Mouse (Mus musculus): Measurements from ENCODE around the gene Rec114. TPM values are rescaled to one million over a fixed set of nuclear protein-coding genes. Genes with fewer than 3 reads are reported as not detected.

The Rec114 gene
- polyA plus RNA-seq, 1 experiment from 2014 or later: 1.7 TPM

DNA sequence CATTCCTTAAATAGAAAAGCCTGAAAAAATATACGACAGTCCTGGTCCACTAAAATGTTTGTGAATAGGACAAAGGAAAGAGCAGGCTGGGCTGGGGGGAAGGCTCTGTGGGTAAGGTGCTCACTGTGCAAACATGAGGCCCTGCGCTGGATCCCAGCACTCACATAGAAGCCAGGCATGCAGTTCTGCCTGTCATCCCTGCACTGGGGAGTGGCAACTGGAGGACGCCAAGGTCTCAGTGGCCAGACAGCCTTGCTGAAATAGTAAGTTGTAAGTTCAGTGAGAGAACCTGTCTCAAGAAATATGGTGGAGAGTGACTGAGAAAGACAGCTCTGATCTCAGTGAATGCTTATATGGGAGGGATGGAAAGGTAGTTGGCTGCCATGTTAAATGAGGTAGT lies 83.1 kb downstream of the Rec114 start:
- WGBS: 84% methylated on average over 3 of the region's 3 CpGs
- H3K4me3 ChIP-seq: no peak overlapping the region

DNA sequence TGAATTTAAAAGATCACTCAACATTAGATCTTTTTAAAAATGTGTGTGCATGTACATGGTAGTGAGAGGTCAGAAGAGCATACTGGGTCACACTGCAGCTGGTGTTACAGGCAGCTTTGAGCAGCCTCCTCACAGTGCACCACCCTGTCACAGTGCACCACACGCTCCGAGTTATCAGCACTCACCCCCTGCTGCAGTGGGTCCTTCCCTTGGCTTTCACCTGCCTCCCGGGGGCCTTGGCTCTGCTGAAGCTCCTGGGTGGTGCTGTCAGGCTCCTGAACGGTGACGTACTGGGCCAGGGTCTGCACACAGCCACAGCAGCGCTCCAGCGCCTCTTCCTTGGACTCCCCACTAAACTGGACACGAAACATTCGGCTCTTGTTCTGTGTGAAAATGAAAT lies 83.8 kb downstream of the Rec114 start:
- no peak overlapping the region for H3K4me3 ChIP-seq
- no peaks in the 10 kb centered on the region for H3K9me3 ChIP-seq
- no peak overlapping the region for H3K9ac ChIP-seq
- H3K4me1 ChIP-seq: no peaks in the 10 kb centered on the region
- no peaks in the 10 kb centered on the region for H3K27me3 ChIP-seq
- no peak for ATAC-seq (ENCODE audit: insufficient number of reproducible peaks, insufficient read depth, low FRiP score, low TSS enrichment, low read depth)
- WGBS: 77% methylated on average over 9 of the region's 9 CpGs
- H3K4me2 ChIP-seq: no peak overlapping the region
- H3K27ac ChIP-seq: no peak overlapping the region
- peaks cover 37% of the 10 kb centered on the region for H3K36me3 ChIP-seq

More for the DNA sequence above, 83.1 kb downstream of the Rec114 start:
- Histone ChIP-seq H3K9ac (no peak overlapping the region), H3K27ac (no peak overlapping the region), H3K27me3 (no peaks in the 10 kb centered on the region), H3K36me3 (peaks cover 37% of the 10 kb centered on the region), H3K9me3 (no peaks in the 10 kb centered on the region), H3K4me2 (no peak overlapping the region), H3K4me1 (no peaks in the 10 kb centered on the region)
- ATAC-seq (ENCODE audit: insufficient number of reproducible peaks, insufficient read depth, low FRiP score, low TSS enrichment, low read depth): no peak

DNA sequence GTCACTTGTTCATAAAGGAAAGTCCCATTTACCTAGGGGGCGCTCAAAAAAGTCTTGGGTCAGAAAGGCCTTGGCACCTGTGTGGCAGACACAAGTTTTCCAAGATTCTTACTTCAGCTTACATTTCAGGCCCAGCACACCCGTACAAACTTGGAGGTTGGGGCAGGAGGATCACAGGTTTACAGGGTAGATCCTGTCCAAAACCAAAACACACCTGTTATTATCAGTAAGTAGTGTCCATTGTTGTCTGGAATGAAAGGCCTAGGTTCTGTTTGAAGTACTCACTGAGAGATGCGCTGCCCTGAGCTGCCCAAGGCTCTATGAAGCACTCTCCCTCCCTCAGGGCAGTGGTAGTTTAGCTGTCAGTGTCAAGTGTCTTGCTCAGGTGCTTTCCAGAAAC lies 84.4 kb downstream of the Rec114 start:
- H3K4me2 ChIP-seq: no peak overlapping the region
- WGBS: 77% methylated on average over 3 of the region's 3 CpGs
- no peak overlapping the region for H3K9ac ChIP-seq
- no peak overlapping the region for H3K27ac ChIP-seq
- no peaks in the 10 kb centered on the region for H3K27me3 ChIP-seq
- H3K4me3 ChIP-seq: no peak overlapping the region
- no peaks in the 10 kb centered on the region for H3K9me3 ChIP-seq
- ATAC-seq (ENCODE audit: insufficient number of reproducible peaks, insufficient read depth, low FRiP score, low TSS enrichment, low read depth): no peak
- no peaks in the 10 kb centered on the region for H3K4me1 ChIP-seq
- H3K36me3 ChIP-seq: peaks cover 36% of the 10 kb centered on the region

DNA sequence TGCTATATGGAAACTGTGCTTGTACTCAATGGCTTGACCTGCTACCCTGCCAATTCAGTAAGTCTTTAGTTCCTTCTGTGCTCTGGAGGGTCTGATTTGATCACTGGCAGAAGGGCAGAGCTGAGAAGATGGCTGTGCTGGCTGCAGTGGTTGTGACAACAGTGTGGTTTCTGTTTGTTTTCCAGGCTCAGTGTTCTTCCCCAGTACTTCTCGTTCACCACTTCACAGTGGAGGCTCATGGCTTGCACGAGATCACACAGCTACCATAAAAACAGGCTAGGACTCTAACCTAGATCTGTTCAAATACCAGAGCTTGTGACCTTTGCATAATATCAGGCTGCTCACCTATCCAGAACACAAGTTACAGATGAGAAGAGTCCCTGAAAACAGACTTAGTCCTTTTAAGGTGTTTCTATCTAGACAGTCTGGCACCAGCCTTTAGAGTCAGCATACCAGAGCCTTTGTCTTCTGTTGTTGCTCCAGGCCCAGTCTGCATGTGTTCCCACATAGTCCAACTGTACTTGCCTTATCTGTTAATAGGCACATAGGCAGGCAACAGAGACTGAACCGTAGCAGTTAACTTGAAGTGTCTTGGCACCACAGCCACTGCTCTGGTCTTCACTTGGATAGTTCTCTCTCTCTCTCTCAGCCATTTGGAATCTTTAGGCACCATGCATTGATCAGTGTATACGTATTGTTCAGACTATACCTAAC lies 85.0 kb downstream of the Rec114 start:
- Histone ChIP-seq H3K9me3 (no peaks in the 10 kb centered on the region), H3K9ac (no peak overlapping the region), H3K4me2 (no peak overlapping the region), H3K4me1 (no peaks in the 10 kb centered on the region), H3K27ac (no peak overlapping the region), H3K27me3 (no peaks in the 10 kb centered on the region), H3K36me3 (peaks cover 36% of the 10 kb centered on the region), H3K4me3 (no peak overlapping the region)
- ATAC-seq (ENCODE audit: insufficient number of reproducible peaks, insufficient read depth, low FRiP score, low TSS enrichment, low read depth): no peak
- 78% methylated on average over 4 of the region's 4 CpGs for WGBS

DNA sequence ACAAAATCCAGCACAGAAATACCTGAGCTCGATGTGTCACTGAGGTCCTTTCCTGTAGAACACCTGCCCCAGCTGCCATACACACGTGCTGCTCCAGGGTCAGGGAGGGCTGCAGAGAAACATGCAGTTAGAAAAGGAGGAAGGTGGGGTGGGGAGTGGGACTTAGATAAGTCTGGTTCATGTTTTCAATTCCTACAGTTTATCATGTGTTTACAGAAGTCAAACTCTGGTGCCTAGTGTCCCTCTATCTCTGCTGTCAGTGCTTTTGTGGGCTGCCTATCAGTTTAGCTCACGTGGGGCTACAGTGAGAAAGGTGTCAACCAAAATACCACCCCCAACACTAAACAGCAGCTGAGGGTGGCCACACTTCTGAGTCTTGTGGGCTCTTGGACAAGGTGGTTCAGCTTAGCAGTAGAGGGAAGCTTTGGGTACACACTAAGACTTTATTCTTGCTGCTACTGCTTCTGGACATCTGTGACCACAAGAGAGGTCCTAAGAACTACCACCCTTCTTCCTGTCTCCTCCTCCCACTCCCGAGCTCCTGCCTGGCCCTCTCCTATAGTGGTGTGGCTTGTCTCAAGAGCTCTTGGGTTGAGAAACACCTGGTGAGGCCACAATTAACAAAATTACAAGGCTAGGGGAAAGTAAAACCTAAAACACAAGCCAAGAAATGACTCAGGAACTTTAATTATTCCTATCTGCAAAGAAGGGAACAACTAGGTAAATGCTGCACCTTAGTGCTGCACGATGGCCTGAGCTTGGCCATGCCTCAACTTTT lies 85.8 kb downstream of the Rec114 start:
- Histone ChIP-seq H3K9me3 (no peaks in the 10 kb centered on the region), H3K4me1 (no peaks in the 10 kb centered on the region), H3K27me3 (no peaks in the 10 kb centered on the region), H3K4me3 (no peak overlapping the region), H3K9ac (no peak overlapping the region), H3K36me3 (peaks cover 36% of the 10 kb centered on the region), H3K27ac (no peak overlapping the region), H3K4me2 (no peak overlapping the region)
- ATAC-seq (ENCODE audit: insufficient number of reproducible peaks, insufficient read depth, low FRiP score, low TSS enrichment, low read depth): no peak
- 86% methylated on average over 5 of the region's 5 CpGs for WGBS

DNA sequence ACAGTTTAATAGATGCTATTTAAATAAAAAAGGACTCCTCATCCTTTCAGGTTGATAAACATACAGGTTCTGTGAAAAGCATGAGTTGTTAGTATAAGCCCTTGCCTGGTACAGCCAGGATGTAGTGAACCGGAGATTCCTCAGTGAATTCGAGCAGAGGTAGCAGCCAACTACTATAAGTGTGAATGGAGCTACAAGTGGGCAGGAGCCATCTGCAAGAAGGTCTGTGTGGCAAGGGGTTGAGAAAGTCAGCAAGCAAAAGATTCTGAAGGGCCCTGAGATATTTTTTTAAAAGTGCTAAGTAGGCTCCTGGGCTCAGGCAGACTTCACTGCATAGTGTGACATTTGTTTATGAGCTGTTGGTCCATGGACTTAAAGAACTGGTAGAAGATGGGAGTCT lies 86.9 kb downstream of the Rec114 start:
- Histone ChIP-seq H3K36me3 (peaks cover 26% of the 10 kb centered on the region; the same call in 1 of the 2 replicates), H3K4me1 (no peaks in the 10 kb centered on the region), H3K4me2 (no peak overlapping the region), H3K27me3 (no peaks in the 10 kb centered on the region), H3K4me3 (no peak overlapping the region), H3K27ac (no peak overlapping the region), H3K9me3 (no peaks in the 10 kb centered on the region), H3K9ac (no peak overlapping the region)
- WGBS: 97% methylated on average over 2 of the region's 2 CpGs
- no peak for ATAC-seq (ENCODE audit: insufficient number of reproducible peaks, insufficient read depth, low FRiP score, low TSS enrichment, low read depth)

DNA sequence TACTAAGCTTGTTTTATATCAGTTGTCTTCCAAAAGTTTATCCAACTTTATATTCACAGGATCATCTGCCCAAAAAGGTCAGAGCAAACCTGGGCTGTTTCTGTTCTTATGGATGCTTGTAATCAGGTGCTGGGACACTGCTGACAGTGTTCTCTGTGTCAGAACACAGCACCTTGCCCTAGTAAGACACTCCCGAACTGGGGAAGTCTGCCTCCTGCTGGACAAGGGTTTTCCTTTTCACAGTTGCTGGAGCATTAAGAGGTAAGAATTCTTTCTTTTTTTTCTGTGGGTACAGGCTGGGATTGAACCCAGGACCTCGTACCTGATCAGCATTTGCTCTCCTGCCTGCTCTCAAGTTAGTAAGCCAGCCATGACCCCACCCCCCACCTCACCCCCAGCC lies 87.4 kb downstream of the Rec114 start:
- H3K4me1 ChIP-seq: no peaks in the 10 kb centered on the region
- WGBS: 70% methylated on average over 2 of the region's 2 CpGs
- no peak for ATAC-seq (ENCODE audit: insufficient number of reproducible peaks, insufficient read depth, low FRiP score, low TSS enrichment, low read depth)
- H3K27me3 ChIP-seq: no peaks in the 10 kb centered on the region
- no peak overlapping the region for H3K27ac ChIP-seq
- no peak overlapping the region for H3K4me3 ChIP-seq
- H3K9ac ChIP-seq: no peak overlapping the region
- H3K9me3 ChIP-seq: no peaks in the 10 kb centered on the region
- H3K36me3 ChIP-seq: peaks cover 24% of the 10 kb centered on the region; the same call in 1 of the 2 replicates
- H3K4me2 ChIP-seq: no peak overlapping the region

DNA sequence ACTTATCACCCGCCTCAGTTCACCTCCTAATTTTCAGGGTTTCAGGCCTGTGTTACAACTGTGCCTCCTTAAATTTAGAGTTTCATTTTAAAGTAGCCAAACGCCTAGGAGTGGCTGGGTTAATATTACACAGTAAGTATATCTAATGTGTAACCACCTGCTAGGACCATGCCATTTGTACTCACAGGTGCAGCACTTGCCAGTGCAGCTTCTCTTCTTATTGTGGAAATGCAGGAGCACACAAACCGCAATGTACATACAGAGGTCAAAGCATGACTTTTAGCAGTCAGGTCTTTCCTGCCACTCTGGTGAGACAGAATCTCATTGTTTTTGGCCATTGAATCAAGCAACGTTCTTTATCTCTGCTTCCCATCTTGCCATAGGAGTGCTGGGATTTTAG lies 89.3 kb downstream of the Rec114 start:
- ATAC-seq (ENCODE audit: insufficient number of reproducible peaks, insufficient read depth, low FRiP score, low TSS enrichment, low read depth): no peak
- Histone ChIP-seq H3K27ac (no peak overlapping the region), H3K4me1 (no peaks in the 10 kb centered on the region), H3K4me2 (no peak overlapping the region), H3K9me3 (no peaks in the 10 kb centered on the region), H3K27me3 (no peaks in the 10 kb centered on the region), H3K4me3 (no peak overlapping the region), H3K9ac (no peak overlapping the region), H3K36me3 (peaks cover 23% of the 10 kb centered on the region; the same call in 1 of the 2 replicates)
- WGBS: 79% methylated on average over 4 of the region's 4 CpGs

DNA sequence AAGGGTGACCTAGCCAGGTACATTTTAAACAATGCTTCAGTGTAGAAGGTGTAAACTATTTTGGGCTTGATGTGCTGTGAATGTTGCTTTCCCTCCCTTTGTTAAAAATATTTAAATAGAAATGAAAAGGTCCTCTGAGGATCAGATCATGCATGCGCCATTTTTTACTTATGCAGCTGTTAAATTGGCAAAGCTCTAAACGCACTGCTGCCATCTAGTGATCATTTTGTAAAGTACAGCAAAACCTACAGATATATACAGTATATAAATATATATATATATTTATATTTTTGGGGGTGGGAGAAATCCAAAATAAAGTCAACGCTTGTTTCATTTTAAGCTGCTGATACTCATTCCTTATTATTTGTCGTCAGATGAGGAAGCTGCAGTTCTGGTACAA lies 91.8 kb downstream of the Rec114 start:
- H3K4me3 ChIP-seq: no peak overlapping the region
- H3K9ac ChIP-seq: no peak overlapping the region
- H3K27ac ChIP-seq: no peak overlapping the region
- 57% methylated on average over 4 of the region's 4 CpGs for WGBS
- H3K9me3 ChIP-seq: no peaks in the 10 kb centered on the region
- H3K36me3 ChIP-seq: peaks cover 12% of the 10 kb centered on the region; the same call in 1 of the 2 replicates
- H3K27me3 ChIP-seq: no peaks in the 10 kb centered on the region
- no peaks in the 10 kb centered on the region for H3K4me1 ChIP-seq
- no peak for ATAC-seq (ENCODE audit: insufficient number of reproducible peaks, insufficient read depth, low FRiP score, low TSS enrichment, low read depth)
- no peak overlapping the region for H3K4me2 ChIP-seq

DNA sequence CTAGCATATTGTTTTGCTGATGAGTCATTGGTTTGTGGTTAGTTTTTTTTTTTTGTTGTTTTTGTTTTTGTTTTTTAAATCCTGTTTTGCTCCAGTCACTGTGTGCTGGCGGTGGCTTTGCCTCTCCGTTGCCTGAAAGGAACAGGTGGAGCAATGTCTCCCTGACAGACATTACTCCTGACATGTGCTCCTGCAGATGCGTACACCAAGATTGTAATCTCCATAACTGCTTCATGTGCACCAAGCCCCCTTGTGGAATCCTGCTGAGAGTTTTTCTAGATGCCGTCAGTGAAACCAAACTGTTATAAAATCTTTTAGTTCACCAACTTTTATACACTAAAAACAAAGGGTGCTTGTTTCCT lies 94.5 kb downstream of the Rec114 start:
- no peak for ATAC-seq (ENCODE audit: insufficient number of reproducible peaks, insufficient read depth, low FRiP score, low TSS enrichment, low read depth)
- Histone ChIP-seq H3K4me1 (no peaks in the 10 kb centered on the region), H3K36me3 (peaks cover 14% of the 10 kb centered on the region), H3K4me2 (no peak overlapping the region), H3K9ac (no peak overlapping the region), H3K27me3 (no peaks in the 10 kb centered on the region), H3K4me3 (no peak overlapping the region), H3K9me3 (no peaks in the 10 kb centered on the region), H3K27ac (no peak overlapping the region)
- 61% methylated on average over 4 of the region's 4 CpGs for whole genome bisulfite sequencing

DNA sequence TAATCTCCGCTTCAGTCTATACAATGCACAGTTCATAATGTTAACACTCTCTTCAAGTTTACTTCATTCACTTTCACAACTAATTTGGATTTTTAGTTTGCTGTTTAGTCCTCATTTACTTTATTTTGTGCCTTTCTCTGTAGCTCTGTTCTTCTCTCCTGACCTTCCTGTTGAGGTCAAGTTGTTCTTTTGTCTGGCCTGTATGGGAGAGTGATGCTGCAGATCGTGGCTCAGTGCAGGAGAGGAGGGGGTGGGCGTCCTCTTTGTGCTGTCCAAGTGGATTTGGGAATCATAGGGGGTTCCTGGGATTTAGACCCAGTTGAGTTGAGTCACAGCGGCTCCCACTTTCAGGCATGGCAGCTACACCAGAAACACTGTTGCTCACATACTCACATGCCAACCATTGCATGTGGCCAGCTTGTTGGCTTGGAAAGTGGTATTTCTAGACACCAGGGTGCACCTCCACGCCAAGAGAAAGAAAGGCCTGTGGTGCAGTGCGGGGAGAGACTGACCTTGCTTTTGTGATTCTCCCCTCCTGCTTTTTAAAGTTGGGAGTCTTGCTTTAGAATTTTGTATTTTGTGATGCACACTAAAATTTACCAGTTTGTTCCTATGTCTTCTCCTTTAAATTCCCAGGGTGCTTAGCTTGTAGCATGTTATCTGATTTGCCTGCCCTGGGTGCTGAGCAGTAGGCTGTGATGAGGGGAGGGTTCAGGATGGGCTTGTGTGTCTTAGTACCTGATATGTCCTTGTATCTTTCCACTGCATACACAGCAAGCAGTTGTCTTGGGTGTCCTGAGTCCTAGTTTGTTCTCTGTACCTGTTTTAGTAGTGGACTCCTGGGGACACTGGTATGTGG lies 95.1 kb downstream of the Rec114 start:
- ATAC-seq (ENCODE audit: insufficient number of reproducible peaks, insufficient read depth, low FRiP score, low TSS enrichment, low read depth): no peak
- H3K27ac ChIP-seq: no peak overlapping the region
- 77% methylated on average over 6 of the region's 6 CpGs for WGBS
- H3K9me3 ChIP-seq: no peaks in the 10 kb centered on the region
- no peaks in the 10 kb centered on the region for H3K4me1 ChIP-seq
- no peak overlapping the region for H3K9ac ChIP-seq
- H3K4me3 ChIP-seq: no peak overlapping the region
- peaks cover 20% of the 10 kb centered on the region for H3K36me3 ChIP-seq
- no peak overlapping the region for H3K4me2 ChIP-seq
- no peaks in the 10 kb centered on the region for H3K27me3 ChIP-seq
